Mouse (Mus musculus) splenic B cell, adult 2 months (primary cell): ENCODE results near the gene Chmp2a.
A peak's percentile ranks its signal among the peaks of the same experiment; 100 is the strongest.

Experiments used
- DNase-seq: peaks from one replicate; pipeline ENCODE4 v3.0.0-alpha.2; 2011; ENCODE audit warnings: low read depth, low spot score
- H3K27me3 ChIP-seq: 2 replicates; pipeline ENCODE4 v1.6.1; 2012; ENCODE audit warnings: mild to moderate bottlenecking, low read length, moderate library complexity, mixed read lengths; ENCODE audit not compliant: control insufficient read depth, poor library complexity, insufficient read depth, severe bottlenecking
- H3K36me3 ChIP-seq: 2 replicates; pipeline ENCODE4 v1.6.1; 2012; ENCODE audit warnings: mild to moderate bottlenecking, low read length, moderate library complexity, mixed read lengths; ENCODE audit not compliant: control insufficient read depth, poor library complexity, insufficient read depth, severe bottlenecking

Gene Chmp2a

DNA sequence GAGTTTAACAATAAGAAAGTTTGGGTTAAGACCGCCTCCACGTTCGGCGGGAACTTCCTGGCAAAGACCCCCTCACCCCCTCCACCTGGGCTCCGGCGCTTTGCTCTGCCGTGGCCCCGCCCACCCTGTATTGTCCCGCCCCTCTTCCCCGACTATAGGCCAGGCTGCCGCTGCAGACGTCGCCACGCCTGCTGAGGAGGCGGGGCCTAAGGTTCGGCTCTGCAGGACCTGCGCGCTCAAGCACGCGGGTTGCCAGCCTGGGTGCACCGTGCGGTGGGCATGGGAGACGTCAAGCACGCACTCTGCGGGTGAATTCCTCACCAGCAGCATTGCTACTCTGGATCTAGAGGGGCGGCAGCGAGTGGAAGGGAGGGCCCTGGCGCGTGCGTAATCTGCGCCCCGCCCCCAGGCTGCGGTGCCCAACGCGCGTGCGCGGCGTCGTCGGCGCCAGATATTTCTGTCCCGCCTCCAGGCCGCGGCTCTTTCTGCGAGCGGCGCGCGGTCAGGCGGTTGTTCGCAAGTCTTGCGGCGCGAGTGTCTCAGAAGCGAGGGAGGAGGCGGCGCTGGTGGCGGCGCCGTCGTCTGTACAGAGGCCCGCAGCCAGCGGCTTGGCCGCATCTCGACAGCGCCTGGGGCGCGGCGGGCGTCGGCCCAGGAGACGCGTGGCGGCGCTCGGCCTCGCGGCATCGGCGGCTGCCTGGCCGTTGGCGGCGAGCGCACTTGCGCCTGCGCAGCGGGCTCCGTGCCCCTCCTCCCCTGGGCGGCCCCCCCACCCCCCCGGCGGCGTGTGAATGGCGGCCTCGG, 10.5 kb downstream of the Chmp2a start:
- H3K36me3 ChIP-seq = peaks cover 19% of the 10 kb centered on the region
- no peaks in the 10 kb centered on the region for H3K27me3 ChIP-seq
- peak; percentile 96 for DNase-seq

GRCm38 (mm10) chr7:13022773-13023535, 11.7 kb downstream of the Chmp2a start:
- peak; percentile 77 for DNase-seq
- Histone ChIP-seq H3K36me3 (peaks cover 10% of the 10 kb centered on the region; the same call in 1 of the 2 replicates), H3K27me3 (no peaks in the 10 kb centered on the region)

- no peak for DNase-seq
- H3K36me3 ChIP-seq = no peaks in the 10 kb centered on the region
- no peaks in the 10 kb centered on the region for H3K27me3 ChIP-seq
Observed at GRCm38 (mm10) chr7:13015217-13015616, 19.4 kb downstream of the Chmp2a start.

DNA sequence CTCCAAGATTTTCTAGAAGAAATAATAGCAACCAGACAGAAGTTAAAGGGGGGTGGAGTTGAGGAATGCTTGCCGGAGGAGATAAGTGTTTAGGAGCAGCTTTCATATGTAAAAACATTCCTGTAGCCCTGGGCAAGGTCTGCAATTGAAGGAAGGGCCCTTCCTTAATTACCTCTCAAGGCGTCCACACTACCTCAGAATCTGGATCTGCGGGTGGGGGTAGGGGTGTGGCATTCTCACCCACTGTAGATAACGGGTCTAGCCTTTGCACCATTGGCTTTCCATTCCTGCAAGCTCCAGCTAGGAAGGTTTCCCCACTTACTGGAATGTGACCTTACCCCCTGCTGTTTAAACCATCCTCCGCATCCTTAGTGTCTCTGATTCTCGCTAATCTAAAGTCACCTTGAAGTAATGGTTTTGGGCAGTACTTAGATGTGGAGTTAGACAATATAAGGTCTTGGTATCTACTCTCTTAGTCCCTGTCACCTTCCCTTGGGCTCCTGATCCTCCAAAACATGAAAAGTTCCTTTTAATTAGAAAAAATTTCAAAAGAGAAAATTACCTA, 20.2 kb downstream of the Chmp2a start:
- no peak for DNase-seq
- H3K36me3 ChIP-seq = no peaks in the 10 kb centered on the region
- no peaks in the 10 kb centered on the region for H3K27me3 ChIP-seq

- Histone ChIP-seq H3K27me3 (no peaks in the 10 kb centered on the region), H3K36me3 (no peaks in the 10 kb centered on the region)
- no peak for DNase-seq
Observed at GRCm38 (mm10) chr7:13013671-13014070, 20.9 kb downstream of the Chmp2a start.

- Histone ChIP-seq H3K36me3 (0 out of 2 replicates have a peak, but pooled peaks cover 1% of the 10 kb centered on the region), H3K27me3 (no peaks in the 10 kb centered on the region)
- DNase-seq = no peak
Observed at GRCm38 (mm10) chr7:13010005-13010908, 24.4 kb downstream of the Chmp2a start, which contains the start of gene Zbtb45. Zbtb45 (minus strand) TSS chr7:13010034.

GRCm38 (mm10) chr7:13009143-13010004, 25.2 kb downstream of the Chmp2a start:
- DNase-seq = peak; percentile 88
- Histone ChIP-seq H3K27me3 (no peaks in the 10 kb centered on the region), H3K36me3 (0 out of 2 replicates have a peak, but pooled peaks cover 1% of the 10 kb centered on the region)

- H3K36me3 ChIP-seq = 0 out of 2 replicates have a peak, but pooled peaks cover 1% of the 10 kb centered on the region
- DNase-seq = no peak
- no peaks in the 10 kb centered on the region for H3K27me3 ChIP-seq
Observed at GRCm38 (mm10) chr7:13007341-13008092, 27.1 kb downstream of the Chmp2a start.

- no peak for DNase-seq
- 0 out of 2 replicates have a peak, but pooled peaks cover 1% of the 10 kb centered on the region for H3K36me3 ChIP-seq
- H3K27me3 ChIP-seq = no peaks in the 10 kb centered on the region
Observed at GRCm38 (mm10) chr7:13006531-13006930, 28.1 kb downstream of the Chmp2a start.

- DNase-seq = no peak
- H3K36me3 ChIP-seq = 0 out of 2 replicates have a peak, but pooled peaks cover 1% of the 10 kb centered on the region
- no peaks in the 10 kb centered on the region for H3K27me3 ChIP-seq
Observed at GRCm38 (mm10) chr7:13006011-13006410, 28.6 kb downstream of the Chmp2a start.

- H3K36me3 ChIP-seq = 0 out of 2 replicates have a peak, but pooled peaks cover 1% of the 10 kb centered on the region
- no peaks in the 10 kb centered on the region for H3K27me3 ChIP-seq
- no peak for DNase-seq
Observed at GRCm38 (mm10) chr7:13003380-13003779, 31.2 kb downstream of the Chmp2a start.

DNA sequence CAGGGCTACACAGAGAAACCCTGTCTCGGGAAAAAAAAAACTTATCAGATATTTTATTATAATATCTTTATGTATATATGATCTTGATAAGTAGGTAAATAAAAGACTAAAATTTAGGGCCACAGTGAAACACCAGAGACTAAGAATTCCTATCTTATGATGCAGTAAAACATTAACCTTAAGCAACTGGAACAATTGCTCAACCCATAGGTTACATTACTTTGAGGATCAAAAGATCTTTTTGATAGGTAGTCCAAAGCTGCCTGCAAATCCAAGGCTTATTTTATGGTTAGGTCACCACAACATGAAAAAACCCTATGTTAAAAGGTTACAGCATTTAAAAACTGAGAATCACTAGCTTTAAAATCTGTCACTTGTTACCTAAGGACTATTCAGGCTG, 33.0 kb downstream of the Chmp2a start:
- DNase-seq = no peak
- Histone ChIP-seq H3K36me3 (no peaks in the 10 kb centered on the region), H3K27me3 (no peaks in the 10 kb centered on the region)

DNA sequence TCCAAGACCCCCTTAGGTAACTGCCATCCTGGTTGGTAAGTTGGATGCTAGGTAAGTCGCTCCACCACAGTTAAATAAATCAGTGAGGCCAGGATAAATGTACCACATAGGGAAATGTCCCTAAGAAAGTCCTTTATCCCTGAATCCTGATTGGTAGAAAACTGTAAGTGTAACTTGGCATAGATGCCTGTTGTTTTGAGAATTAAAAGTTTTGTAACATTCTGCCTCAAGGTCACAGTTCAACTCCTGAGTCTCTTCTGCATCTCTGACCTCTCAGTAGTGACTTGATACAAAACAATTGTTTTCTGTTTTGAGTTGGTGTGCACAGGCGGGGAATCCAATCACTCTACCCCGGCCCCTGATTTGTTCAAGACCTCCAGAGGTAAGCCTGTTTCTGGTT, 35.8 kb downstream of the Chmp2a start, which contains the start of gene Trim28:
Gene Trim28 (plus strand): TSS at position 264 of the 400 bp plus-strand sequence.
- no peaks in the 10 kb centered on the region for H3K27me3 ChIP-seq
- no peak for DNase-seq
- no peaks in the 10 kb centered on the region for H3K36me3 ChIP-seq
